Mouse (Mus musculus) kidney, adult 18-20 months (tissue): Measurements from ENCODE around the gene Gipc3.
A peak's percentile ranks its signal among the peaks of the same experiment; 100 is the strongest.

Source experiments
- DNase-seq: peaks from one replicate; pipeline ENCODE4 v3.0.0; 2021

The Gipc3 gene

GRCm38 (mm10) chr10:81342686-81343505 lies at the start of gene Gipc3:
Gipc3 (minus strand) TSS chr10:81343266.
- DNase-seq: no peak

- DNase-seq: peak; percentile 75
Observed at GRCm38 (mm10) chr10:81392781-81393185, 49.7 kb upstream of the Gipc3 start, which contains the start of gene Smim24. Smim24 (plus strand) TSS chr10:81393051.

- no peak for DNase-seq
Observed at GRCm38 (mm10) chr10:81392270-81392669, 49.2 kb upstream of the Gipc3 start.

GRCm38 (mm10) chr10:81390678-81390965 lies 47.6 kb upstream of the Gipc3 start:
- DNase-seq: no peak

- DNase-seq: peak; percentile 85
Observed at GRCm38 (mm10) chr10:81389801-81390677, 47.0 kb upstream of the Gipc3 start.

GRCm38 (mm10) chr10:81389373-81389772 lies 46.3 kb upstream of the Gipc3 start:
- peak; percentile 66 for DNase-seq

GRCm38 (mm10) chr10:81388505-81389055 lies 45.5 kb upstream of the Gipc3 start, which contains the start of gene Gm48552:
Gm48552 (plus strand) TSS chr10:81389005.
- DNase-seq: no peak

- no peak for DNase-seq
Observed at GRCm38 (mm10) chr10:81387716-81388115, 44.6 kb upstream of the Gipc3 start.

- no peak for DNase-seq
Observed at GRCm38 (mm10) chr10:81385603-81386306, 42.7 kb upstream of the Gipc3 start.

- DNase-seq: peak; percentile 25
Observed at GRCm38 (mm10) chr10:81384605-81384982, 41.5 kb upstream of the Gipc3 start.

- peak; percentile 99 for DNase-seq
Observed at GRCm38 (mm10) chr10:81383802-81384604, 40.9 kb upstream of the Gipc3 start, which contains the start of the genes Dohh and Gm48551. Dohh (plus strand) TSS chr10:81384428. Gm48551 (plus strand) TSS chr10:81384466.

GRCm38 (mm10) chr10:81382039-81382438 lies 39.0 kb upstream of the Gipc3 start:
- DNase-seq: no peak

- DNase-seq: no peak
Observed at GRCm38 (mm10) chr10:81379809-81380378, 36.8 kb upstream of the Gipc3 start.

GRCm38 (mm10) chr10:81379183-81379553 lies 36.1 kb upstream of the Gipc3 start:
- DNase-seq: no peak

- DNase-seq: peak; percentile 100
Observed at GRCm38 (mm10) chr10:81378553-81379182, 35.6 kb upstream of the Gipc3 start.

GRCm38 (mm10) chr10:81377793-81378552 lies 34.9 kb upstream of the Gipc3 start, which contains the start of gene Fzr1:
Fzr1 (minus strand) TSS chr10:81378516.
- no peak for DNase-seq

GRCm38 (mm10) chr10:81377362-81377664 lies 34.2 kb upstream of the Gipc3 start:
- DNase-seq: no peak

- no peak for DNase-seq
Observed at GRCm38 (mm10) chr10:81376561-81377361, 33.7 kb upstream of the Gipc3 start.

GRCm38 (mm10) chr10:81375322-81375721 lies 32.3 kb upstream of the Gipc3 start:
- no peak for DNase-seq

- DNase-seq: no peak
Observed at GRCm38 (mm10) chr10:81367207-81367495, 24.1 kb upstream of the Gipc3 start.
